Mouse (Mus musculus) spleen, embryonic (tissue): ENCODE data around the gene A130010J15Rik.

ENCODE experiments used
- CTCF ChIA-PET: fragments of 350-600 bp; sonication (Branson Sonifier 250); formaldehyde crosslinking; loops from one replicate; lab custom pipeline; 2022; lab: Charles Lee

The A130010J15Rik gene

GRCm38 (mm10) chr1:193153561-193153960 is 14.3 kb upstream of the A130010J15Rik start:
- CTCF ChIA-PET = no interaction called here

GRCm38 (mm10) chr1:193156316-193157110 is 11.3 kb upstream of the A130010J15Rik start:
- CTCF ChIA-PET = no interaction called here

GRCm38 (mm10) chr1:193157111-193157492 is 10.7 kb upstream of the A130010J15Rik start:
- CTCF ChIA-PET = no interaction called here

GRCm38 (mm10) chr1:193159163-193159562 is 8.7 kb upstream of the A130010J15Rik start:
- CTCF ChIA-PET = no interaction called here

GRCm38 (mm10) chr1:193159613-193160012 is 8.2 kb upstream of the A130010J15Rik start:
- CTCF ChIA-PET = no interaction called here

GRCm38 (mm10) chr1:193160317-193161032 is 7.4 kb upstream of the A130010J15Rik start:
- CTCF ChIA-PET = no interaction called here

GRCm38 (mm10) chr1:193169228-193169627 is 1.4 kb downstream of the A130010J15Rik start:
- CTCF ChIA-PET = no interaction called here

GRCm38 (mm10) chr1:193169856-193170255 is 2.0 kb downstream of the A130010J15Rik start:
- CTCF ChIA-PET = no interaction called here

GRCm38 (mm10) chr1:193172991-193173809 is 5.4 kb downstream of the A130010J15Rik start:
- CTCF ChIA-PET = interaction anchor here (0.6 kb wide), 1 partner anchor 20 kb away, joined by 4 read pairs; no protein-coding TSS in a partner anchor

- CTCF ChIA-PET = interaction anchor here (0.6 kb wide), 1 partner anchor 20 kb away, joined by 4 read pairs; no protein-coding TSS in a partner anchor
Measured at GRCm38 (mm10) chr1:193173810-193174129, 5.9 kb downstream of the A130010J15Rik start.

GRCm38 (mm10) chr1:193174143-193174733 is 6.4 kb downstream of the A130010J15Rik start:
- CTCF ChIA-PET = interaction anchor here (0.5 kb wide), 1 partner anchor 210 kb away, joined by 3 read pairs; no protein-coding TSS in a partner anchor

- CTCF ChIA-PET = interaction anchor here (0.5 to 1.2 kb wide), 2 partner anchors 10 to 92 kb away, joined by 3 to 5 read pairs; partner anchors contain the start of gene G0s2
Measured at GRCm38 (mm10) chr1:193181104-193181503, 13.3 kb downstream of the A130010J15Rik start.

- CTCF ChIA-PET = interaction anchor here (0.6 to 1.0 kb wide), 2 partner anchors 10 to 12 kb away, joined by 3 read pairs; no protein-coding TSS in a partner anchor
Measured at GRCm38 (mm10) chr1:193188257-193188656, 20.4 kb downstream of the A130010J15Rik start.

- CTCF ChIA-PET = interaction anchor here (1.0 kb wide), 1 partner anchor 11 kb away, joined by 3 read pairs; no protein-coding TSS in a partner anchor
Measured at GRCm38 (mm10) chr1:193189151-193189621, 21.3 kb downstream of the A130010J15Rik start.

GRCm38 (mm10) chr1:193189771-193190170 is 21.9 kb downstream of the A130010J15Rik start:
- CTCF ChIA-PET = interaction anchor here (0.6 kb wide), 1 partner anchor 13 kb away, joined by 3 read pairs; no protein-coding TSS in a partner anchor

- CTCF ChIA-PET = no interaction called here
Measured at GRCm38 (mm10) chr1:193191675-193192283, 23.9 kb downstream of the A130010J15Rik start.

- CTCF ChIA-PET = interaction anchor here (0.7 kb wide), 1 partner anchor 68 kb away, joined by 17 read pairs; no protein-coding TSS in a partner anchor
Measured at GRCm38 (mm10) chr1:193194416-193195140, 26.7 kb downstream of the A130010J15Rik start.

GRCm38 (mm10) chr1:193195169-193195810 is 27.4 kb downstream of the A130010J15Rik start:
- CTCF ChIA-PET = interaction anchor here (0.7 kb wide), 1 partner anchor 68 kb away, joined by 17 read pairs; no protein-coding TSS in a partner anchor
